Mouse (Mus musculus): ENCODE measurements around the gene Anapc7. TPM values are rescaled to one million over a fixed set of nuclear protein-coding genes. Genes with fewer than 3 reads are reported as not detected.
"Not testable (repeated sequence)": the region's sequence is repeated elsewhere in the genome, so short reads cannot be mapped to it uniquely, and the experiment has no call there.

Gene Anapc7
- polyA plus RNA-seq, 1 experiment = 35.5 TPM

DNA sequence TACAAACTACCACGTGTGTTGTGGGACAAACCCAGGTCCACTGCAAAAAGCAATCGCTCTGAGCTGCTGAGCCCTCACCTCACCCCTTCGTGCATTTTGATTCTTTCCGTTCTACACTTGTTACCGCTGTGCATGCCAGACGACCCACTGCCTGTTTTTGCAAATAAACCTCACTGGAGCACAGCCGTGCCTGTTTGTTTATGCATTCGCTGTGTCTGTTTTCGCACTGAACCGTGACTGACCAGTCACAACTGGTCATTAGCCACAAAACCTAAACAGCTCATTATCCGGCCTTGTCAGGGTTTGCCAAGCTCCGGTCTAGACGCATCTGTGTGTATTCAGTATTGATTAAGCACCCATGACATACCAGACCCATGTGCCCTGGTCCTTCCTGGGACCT lies 19.3 kb upstream of the Anapc7 start:
- no peak overlapping the region for H3K4me3 ChIP-seq (ENCODE audit: insufficient read depth, low read length)
- no peaks in the 10 kb centered on the region for H3K4me1 ChIP-seq (ENCODE audit: control insufficient read depth, insufficient read depth, low read length)
- TF ChIP-seq CTCF (IDR thresholded peaks at IDR 0.05; ENCODE audit: borderline replicate concordance, insufficient read depth, low read length) = no peak
- TF ChIP-seq POLR2A (IDR thresholded peaks at IDR 0.05; ENCODE audit: low read depth, low read length) = no peak
- no peak overlapping the region for H3K27ac ChIP-seq (ENCODE audit: insufficient read depth, low read length)

DNA sequence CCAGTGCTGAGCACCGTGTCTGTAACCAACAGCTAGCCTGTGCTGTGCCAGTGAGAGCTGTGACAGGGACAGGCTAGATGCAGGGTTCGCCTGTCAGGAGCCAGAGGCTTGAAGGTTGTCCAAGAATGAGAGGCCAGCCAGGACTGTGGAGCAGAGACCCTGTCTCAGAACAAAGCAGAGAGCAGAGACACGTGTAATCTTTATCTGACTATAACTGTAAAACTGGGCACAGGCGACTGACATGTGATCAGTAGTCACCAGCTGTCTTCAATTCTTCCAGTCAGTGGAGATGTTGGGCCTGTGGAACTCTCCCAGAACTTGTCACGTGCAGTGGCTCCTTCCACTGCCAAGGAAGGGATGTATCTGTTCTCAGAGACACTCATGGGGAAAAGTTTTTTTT lies 18.7 kb upstream of the Anapc7 start:
- no peak overlapping the region for H3K4me3 ChIP-seq (ENCODE audit: insufficient read depth, low read length)
- TF ChIP-seq CTCF (IDR thresholded peaks at IDR 0.05; ENCODE audit: borderline replicate concordance, insufficient read depth, low read length) (no peak), POLR2A (IDR thresholded peaks at IDR 0.05; ENCODE audit: low read depth, low read length) (no peak)
- no peak overlapping the region for H3K27ac ChIP-seq (ENCODE audit: insufficient read depth, low read length)
- H3K4me1 ChIP-seq (ENCODE audit: control insufficient read depth, insufficient read depth, low read length) = no peaks in the 10 kb centered on the region

DNA sequence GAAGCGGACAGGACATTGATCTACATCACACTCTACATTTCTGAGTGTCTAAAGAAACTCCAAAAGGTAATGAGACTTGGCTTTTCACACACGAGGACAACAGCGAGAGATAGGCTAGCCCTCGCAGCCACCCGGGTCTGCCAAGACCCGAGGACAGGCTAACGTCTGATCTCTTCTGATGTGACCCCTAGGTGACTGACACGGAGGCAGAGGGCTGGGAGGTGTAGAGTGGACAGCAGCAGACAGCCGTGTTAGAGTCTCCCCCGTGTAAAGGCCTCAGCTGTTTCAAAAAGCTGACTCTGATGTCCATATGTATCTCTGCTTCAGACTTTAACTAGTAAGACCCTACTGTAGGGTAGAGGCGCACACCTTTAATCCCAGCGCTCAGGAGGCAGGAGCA lies 18.1 kb upstream of the Anapc7 start:
- Histone ChIP-seq H3K27ac (ENCODE audit: insufficient read depth, low read length) (no peak overlapping the region), H3K4me1 (ENCODE audit: control insufficient read depth, insufficient read depth, low read length) (no peaks in the 10 kb centered on the region), H3K4me3 (ENCODE audit: insufficient read depth, low read length) (no peak overlapping the region)
- TF ChIP-seq CTCF (IDR thresholded peaks at IDR 0.05; ENCODE audit: borderline replicate concordance, insufficient read depth, low read length) (no peak), POLR2A (IDR thresholded peaks at IDR 0.05; ENCODE audit: low read depth, low read length) (no peak)

DNA sequence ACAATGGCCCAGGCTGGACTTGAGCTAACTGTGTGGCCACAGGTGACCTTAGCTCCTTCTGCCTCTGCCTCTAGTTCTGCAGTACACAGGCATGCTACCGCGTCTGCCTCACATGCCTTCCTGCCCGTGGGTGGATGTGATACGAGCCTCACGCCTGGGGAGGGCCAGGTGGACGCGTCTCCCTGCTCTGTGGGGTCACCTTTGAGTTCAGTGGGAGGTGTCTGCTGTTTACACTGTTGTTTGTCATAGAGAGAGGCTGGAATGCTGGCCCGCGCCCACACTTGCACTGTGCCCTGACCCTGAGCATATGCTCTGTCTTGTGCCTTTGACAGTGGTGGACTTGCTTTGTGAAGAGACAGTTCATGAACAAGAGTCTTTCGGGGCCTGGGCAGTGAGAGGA lies 16.0 kb upstream of the Anapc7 start:
- no peaks in the 10 kb centered on the region for H3K4me1 ChIP-seq (ENCODE audit: control insufficient read depth, insufficient read depth, low read length)
- TF ChIP-seq POLR2A (IDR thresholded peaks at IDR 0.05; ENCODE audit: low read depth, low read length) (no peak), CTCF (IDR thresholded peaks at IDR 0.05; ENCODE audit: borderline replicate concordance, insufficient read depth, low read length) (no peak)
- no peak overlapping the region for H3K27ac ChIP-seq (ENCODE audit: insufficient read depth, low read length)
- no peak overlapping the region for H3K4me3 ChIP-seq (ENCODE audit: insufficient read depth, low read length)

DNA sequence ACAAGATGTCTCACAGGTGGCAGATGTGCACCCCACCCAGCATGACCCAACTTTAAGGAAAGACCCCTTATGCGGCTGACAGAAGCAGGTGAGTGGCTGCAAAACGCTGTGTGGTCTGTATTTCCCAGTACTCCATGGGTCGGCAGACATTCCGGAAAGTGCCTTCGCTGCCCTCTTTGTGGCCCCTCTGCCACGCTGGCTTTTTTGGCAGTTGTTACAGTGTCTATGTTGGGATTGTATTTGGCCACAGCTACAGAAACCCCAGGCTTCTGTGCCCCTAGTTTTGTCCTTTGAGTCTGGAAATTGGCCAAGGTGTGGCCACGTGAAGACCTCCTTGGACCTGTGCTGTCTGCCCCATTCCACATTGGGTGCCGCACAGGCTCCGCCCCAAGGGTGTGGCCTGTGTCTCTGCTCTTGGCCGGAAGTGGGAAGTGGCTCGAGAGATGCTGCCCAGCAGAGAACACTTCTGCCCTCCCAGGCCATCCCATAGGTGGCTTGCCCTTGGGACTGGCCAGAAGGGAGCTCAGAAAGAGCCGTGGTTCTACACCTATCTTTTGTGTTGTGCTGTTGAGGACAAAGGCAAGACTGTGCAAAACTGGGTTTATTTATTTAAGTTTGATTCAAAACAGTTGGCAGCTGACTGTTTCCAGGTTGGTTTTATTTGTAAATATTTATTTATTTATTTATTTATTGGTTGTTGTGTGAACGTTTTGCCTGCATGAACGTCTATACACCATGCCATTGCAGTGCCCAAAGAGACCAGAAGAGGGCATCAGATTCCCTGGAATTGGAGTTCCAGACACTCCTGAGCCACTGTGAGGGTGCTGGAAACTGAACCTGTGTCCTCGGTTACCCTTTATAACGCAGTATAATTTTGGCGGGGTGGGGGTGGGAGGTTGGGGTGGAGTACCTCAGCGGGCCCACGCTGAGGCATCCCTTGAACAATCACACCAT lies 11.5 kb upstream of the Anapc7 start:
- TF ChIP-seq POLR2A (IDR thresholded peaks at IDR 0.05; ENCODE audit: low read depth, low read length) (no peak), CTCF (IDR thresholded peaks at IDR 0.05; ENCODE audit: borderline replicate concordance, insufficient read depth, low read length) (no peak)
- Histone ChIP-seq H3K4me1 (ENCODE audit: control insufficient read depth, insufficient read depth, low read length) (no peaks in the 10 kb centered on the region), H3K4me3 (ENCODE audit: insufficient read depth, low read length) (no peak overlapping the region), H3K27ac (ENCODE audit: insufficient read depth, low read length) (no peak overlapping the region)

GRCm38 (mm10) chr5:122411892-122412291 lies 9.6 kb upstream of the Anapc7 start:
- Histone ChIP-seq H3K4me1 (ENCODE audit: control insufficient read depth, insufficient read depth, low read length) (no peaks in the 10 kb centered on the region), H3K27ac (ENCODE audit: insufficient read depth, low read length) (no peak overlapping the region), H3K4me3 (ENCODE audit: insufficient read depth, low read length) (no peak overlapping the region)
- no peak for TF ChIP-seq CTCF (IDR thresholded peaks at IDR 0.05; ENCODE audit: borderline replicate concordance, insufficient read depth, low read length)
- TF ChIP-seq POLR2A (IDR thresholded peaks at IDR 0.05; ENCODE audit: low read depth, low read length) = no peak

- no peak overlapping the region for H3K27ac ChIP-seq (ENCODE audit: insufficient read depth, low read length)
- TF ChIP-seq POLR2A (IDR thresholded peaks at IDR 0.05; ENCODE audit: low read depth, low read length) (no peak), CTCF (IDR thresholded peaks at IDR 0.05; ENCODE audit: borderline replicate concordance, insufficient read depth, low read length) (no peak)
- H3K4me1 ChIP-seq (ENCODE audit: control insufficient read depth, insufficient read depth, low read length) = no peaks in the 10 kb centered on the region
- H3K4me3 ChIP-seq (ENCODE audit: insufficient read depth, low read length) = no peak overlapping the region
These were observed 8.7 kb upstream of the Anapc7 start for GRCm38 (mm10) chr5:122412826-122413225.

DNA sequence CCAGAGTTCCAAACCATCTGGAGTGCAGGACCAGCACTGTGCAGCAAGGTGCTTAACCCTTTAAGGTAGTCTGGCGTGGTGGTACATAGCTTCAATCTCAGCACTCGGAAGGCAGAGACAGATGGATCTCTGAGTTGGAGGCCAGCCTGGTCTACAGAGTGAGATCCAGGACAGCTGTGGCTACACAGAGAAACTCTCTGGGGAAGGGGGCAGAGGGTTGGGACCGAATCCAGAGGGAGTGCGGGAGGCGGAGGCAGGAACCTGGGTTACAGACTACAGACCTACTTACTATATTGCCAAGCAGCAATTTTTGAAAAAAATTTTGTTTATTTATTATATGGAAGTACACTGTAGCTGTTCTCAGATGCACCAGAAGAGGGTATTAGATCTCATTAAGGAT lies 7.1 kb upstream of the Anapc7 start:
- Histone ChIP-seq H3K4me1 (ENCODE audit: control insufficient read depth, insufficient read depth, low read length) (no peaks in the 10 kb centered on the region), H3K4me3 (ENCODE audit: insufficient read depth, low read length) (no peak overlapping the region), H3K27ac (ENCODE audit: insufficient read depth, low read length) (no peak overlapping the region)
- no peak for TF ChIP-seq POLR2A (IDR thresholded peaks at IDR 0.05; ENCODE audit: low read depth, low read length)

DNA sequence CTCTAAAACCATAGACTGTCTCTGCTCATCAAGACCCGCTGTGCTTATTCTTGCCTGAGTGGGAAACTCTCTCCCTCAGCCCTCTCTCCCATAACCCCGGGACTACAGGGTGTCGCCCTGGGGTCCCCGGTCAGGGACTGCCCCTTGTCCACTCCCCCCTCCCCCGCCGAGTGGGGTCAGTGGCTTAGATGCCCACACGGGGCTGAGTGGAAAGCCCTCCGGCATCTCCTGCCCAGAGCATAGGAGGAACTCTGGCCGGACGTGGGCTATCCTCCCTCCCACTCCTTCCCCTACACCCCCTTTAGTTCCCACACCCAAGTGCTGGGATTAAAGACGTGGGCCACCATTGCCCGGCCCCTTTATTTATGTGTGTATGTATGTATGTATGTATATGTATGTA lies 6.0 kb upstream of the Anapc7 start:
- Histone ChIP-seq H3K4me3 (ENCODE audit: insufficient read depth, low read length) (no peak overlapping the region), H3K27ac (ENCODE audit: insufficient read depth, low read length) (no peak overlapping the region), H3K4me1 (ENCODE audit: control insufficient read depth, insufficient read depth, low read length) (no peaks in the 10 kb centered on the region)
- TF ChIP-seq POLR2A (IDR thresholded peaks at IDR 0.05; ENCODE audit: low read depth, low read length) (no peak), CTCF (IDR thresholded peaks at IDR 0.05; ENCODE audit: borderline replicate concordance, insufficient read depth, low read length) (no peak)

DNA sequence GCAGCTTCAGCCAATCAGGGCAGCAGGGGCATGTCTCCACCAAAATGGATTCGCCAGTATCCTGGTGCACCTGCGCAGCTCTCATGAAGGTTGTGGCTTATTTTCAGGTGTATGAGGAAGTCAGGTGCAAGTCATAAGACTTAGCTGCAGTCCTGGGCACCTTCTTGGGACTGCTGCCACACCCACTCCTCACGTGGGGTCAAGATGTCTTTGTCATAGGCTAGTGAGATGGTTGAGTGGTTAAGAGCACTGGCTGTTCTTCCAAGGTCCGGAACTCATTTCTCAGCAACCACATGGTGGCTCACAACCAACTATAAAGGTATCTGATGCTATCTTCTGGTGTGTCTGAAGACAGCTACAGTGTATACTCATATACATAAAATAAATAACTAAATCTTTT lies 817 bp upstream of the Anapc7 start:
- H3K4me3 ChIP-seq (ENCODE audit: insufficient read depth, low read length); H3K27ac ChIP-seq (ENCODE audit: insufficient read depth, low read length); H3K4me1 ChIP-seq (ENCODE audit: control insufficient read depth, insufficient read depth, low read length): not testable (repeated sequence)
